Mouse (Mus musculus): Measurements from ENCODE around the gene Ptx3.

- TF ChIP-seq CTCF (IDR thresholded peaks at IDR 0.05; ENCODE audit: extremely low read depth, insufficient read depth, insufficient read length, insufficient replicate concordance), result no peak
- no peak for TF ChIP-seq POLR2A (IDR thresholded peaks at IDR 0.05; ENCODE audit: low read depth, low read length)
Observed at GRCm38 (mm10) chr3:66215759-66216158, 4.0 kb upstream of the Ptx3 start.
